Mouse (Mus musculus): ENCODE data around the gene Cib2.
A peak's percentile ranks its signal among the peaks of the same experiment; 100 is the strongest.

The Cib2 gene

DNA sequence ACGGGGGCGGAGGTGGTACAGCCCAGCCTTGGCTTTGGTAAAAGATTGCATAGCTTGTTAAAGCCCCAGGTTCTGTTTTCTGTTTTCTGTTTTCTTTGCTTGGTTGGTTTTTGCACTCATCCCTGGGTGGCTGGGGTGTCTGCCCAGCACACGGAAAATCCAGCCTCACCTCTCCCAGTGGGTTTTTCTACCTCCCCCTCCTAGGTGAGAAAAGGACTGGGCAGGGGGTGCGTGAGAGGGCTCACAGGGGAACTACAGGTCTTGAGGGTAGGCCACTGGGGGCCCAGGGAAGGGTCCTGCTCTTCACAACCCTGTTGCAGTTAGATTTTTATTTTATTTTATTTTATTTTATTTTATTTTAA, 15.1 kb downstream of the Cib2 start:
- no peak for DNase-seq (ENCODE audit: low spot score in 2 of 2)

DNA sequence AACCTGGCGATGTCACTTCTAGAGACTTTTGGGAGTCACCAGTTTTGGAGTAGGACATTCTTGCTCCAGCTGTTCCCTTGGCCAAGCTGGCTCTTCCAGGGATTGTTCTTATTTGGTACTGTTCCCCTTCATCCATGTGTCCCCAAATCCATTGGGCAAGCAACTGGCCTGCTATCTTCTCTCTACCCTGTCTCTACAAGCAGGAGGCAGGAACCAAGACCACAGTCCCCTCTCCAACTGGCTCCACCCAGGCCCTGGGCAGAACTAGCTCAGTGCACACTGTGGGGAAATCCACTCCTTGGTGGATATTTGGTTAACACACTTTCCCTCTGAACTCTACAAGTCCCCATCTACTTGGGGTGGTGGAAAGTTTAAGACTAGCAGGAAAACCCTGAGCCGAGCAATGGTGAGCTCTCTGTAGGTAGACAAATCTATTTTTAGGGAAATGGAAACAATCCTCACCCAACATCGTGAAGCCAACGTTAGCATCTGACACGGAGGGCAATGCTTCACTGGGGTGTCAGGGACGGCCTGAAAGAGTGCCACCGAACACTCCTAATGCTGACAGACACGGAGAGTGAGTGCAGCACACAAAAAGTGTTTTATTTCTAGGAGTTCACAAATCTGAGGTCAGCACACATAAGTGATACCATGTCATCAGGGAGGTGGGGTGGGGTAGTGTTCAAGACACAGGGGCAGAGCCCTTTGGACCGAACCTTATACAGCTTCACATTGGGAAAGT, 15.6 kb downstream of the Cib2 start:
- DNase-seq (ENCODE audit: low spot score in 2 of 2) = no peak

DNA sequence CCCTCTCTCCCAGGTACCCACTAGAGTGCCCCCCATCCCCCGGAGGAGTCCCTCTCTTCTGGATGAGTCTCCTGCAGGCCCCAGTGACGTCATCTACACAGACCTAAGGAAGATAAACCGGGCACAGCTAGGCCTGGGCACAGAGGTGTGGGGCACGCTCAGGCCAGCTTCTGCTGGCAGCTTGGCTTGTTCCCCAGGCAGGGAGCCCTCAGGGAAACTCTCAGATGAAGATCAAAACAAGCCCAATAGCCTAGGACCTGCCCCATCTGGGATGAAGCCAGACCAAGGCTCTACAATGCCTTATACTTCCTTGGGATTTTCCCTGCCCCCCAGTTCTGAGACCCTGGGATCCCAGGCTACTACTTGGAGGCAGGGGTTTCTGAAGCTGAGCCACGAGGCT, 19.2 kb downstream of the Cib2 start:
- no peak for DNase-seq (ENCODE audit: low spot score in 2 of 2)

DNA sequence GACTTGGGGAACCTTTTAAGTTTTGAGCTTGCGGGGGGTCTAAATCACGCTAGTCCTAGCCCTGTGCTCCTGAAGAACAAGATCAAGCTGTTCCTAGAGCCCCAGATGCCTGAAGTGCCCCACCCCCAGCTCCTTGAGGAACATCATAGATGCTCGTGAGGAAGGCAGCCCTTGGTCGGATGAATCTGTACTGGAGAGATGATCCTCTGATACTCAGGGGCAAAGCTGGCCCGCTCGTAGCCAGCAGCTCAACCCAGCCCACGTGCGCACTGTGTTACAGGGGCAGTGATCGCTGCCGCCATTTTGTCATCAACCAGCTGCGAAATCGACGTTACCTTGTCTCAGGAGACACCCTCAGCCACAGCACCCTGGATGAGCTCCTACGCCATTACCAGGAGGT, 21.3 kb downstream of the Cib2 start, which contains the start of gene Sh2d7:
TSS of gene Sh2d7 (plus strand) at position 301 of the 400 bp plus-strand sequence.
- DNase-seq (ENCODE audit: low spot score in 2 of 2) = no peak

DNA sequence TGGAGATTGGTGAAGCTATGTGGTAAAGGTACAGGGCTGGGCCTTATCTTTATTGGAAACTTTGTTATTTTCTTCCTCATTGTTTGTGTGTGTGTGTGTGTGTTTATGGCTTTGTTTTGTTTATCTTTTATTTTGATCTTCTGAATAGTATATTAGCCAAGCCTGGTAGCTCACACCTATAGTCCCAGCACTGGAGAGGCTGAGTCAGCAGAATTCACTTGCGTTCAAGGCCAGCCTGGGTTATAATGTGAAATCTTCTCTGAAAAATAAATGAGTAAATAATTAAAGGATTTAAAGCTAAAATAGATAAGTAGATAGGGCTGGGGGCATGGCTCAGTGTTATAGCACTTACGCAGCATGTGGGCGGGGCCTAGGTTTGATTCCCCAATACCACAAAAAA, 21.8 kb downstream of the Cib2 start:
- no peak for DNase-seq (ENCODE audit: low spot score in 2 of 2)

DNA sequence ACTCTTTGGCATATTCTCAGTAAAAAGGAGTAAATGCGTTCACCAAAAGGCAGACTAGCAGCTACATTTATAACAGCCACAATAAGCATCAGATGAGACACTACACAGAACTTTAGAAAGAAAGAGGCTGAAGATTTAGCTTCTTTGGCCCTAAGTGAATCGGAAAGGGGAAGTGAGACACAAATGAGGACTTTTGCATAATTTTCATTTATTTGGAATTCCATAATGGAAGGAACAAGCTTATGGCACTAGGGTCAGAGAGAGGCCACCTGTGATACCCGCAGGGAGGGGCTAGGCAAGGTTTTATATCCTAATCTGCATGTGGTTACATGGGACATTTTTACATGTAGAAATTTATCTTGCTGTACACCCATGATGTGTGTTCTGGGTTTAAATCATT, 22.5 kb downstream of the Cib2 start:
- no peak for DNase-seq (ENCODE audit: low spot score in 2 of 2)

DNA sequence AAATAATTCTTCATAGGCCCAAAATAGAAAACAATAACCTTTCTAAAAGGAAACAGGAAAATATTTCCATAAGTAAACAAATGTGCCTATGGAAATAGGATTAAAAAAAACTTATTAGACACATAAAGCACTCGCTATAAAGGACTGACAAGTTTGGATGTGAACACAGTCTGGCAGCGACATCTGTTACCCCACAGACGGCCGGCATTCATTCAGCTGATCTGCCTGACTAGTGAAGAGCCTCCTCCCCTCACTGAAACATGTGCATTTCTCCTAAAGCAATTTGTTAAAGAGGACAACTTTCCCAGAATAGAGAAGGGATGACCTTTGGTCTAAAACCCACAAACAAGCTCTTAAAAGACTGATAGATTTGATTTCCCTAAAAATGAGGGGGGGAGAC, 23.0 kb downstream of the Cib2 start:
- DNase-seq (ENCODE audit: low spot score in 2 of 2) = no peak

DNA sequence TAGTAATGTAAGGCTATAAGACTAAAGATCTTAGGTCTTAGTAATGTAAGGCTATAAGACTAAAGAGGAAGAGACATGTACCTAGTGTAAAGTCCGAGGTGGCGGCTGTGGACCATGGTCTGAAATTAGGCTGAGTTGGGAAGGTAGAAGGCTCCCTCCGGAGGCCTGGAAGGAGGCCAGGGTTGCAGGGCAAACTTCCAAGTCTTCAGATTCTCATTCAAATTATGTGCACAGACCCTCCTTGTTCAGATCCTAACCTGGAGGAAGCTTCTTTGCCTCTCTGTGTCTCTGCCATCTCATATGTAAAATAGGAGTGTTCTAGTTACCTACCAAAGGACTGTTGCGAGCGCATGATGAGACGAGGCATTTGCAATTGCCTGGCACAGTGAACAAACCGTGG, 23.8 kb downstream of the Cib2 start:
- no peak for DNase-seq (ENCODE audit: low spot score in 2 of 2)

DNA sequence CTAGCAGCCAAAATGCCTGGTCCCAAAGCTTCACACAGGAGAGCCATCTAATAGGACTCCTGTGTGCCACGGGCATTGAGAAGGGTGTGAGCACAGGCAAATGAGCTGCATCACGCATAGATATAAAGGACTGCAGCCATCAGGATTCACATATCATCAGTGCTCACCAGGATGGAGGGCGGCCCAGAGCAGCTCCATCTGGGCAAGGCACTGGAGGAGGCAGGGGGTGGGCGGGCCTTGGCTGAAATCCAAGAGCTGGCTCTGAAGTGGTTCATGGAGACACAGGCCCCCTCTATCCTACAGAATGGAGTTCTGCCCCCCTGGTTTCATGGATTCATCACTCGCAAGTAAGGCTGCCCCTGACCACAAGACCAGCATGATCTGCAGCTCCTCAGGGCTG, 26.0 kb downstream of the Cib2 start:
- no peak for DNase-seq (ENCODE audit: low spot score in 2 of 2)

DNA sequence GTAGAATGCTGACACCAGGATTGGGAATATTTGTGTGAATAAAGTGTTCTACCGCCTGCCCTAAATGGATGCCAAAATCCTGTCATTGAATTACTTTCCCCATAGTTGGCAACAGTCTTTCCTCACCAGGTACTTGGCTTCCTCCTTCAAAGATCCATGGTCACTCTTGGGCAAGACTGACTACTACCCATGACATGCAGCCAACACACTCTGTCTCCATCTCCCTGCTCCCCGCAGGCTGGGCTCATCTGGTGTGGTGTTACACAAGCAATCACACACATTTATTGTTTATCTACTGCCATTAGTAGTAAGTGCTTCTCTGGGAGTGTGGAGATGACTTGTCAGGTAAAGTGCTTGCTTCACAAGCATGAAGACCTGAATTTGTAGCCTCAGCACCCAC, 27.1 kb downstream of the Cib2 start:
- no peak for DNase-seq (ENCODE audit: low spot score in 2 of 2)

DNA sequence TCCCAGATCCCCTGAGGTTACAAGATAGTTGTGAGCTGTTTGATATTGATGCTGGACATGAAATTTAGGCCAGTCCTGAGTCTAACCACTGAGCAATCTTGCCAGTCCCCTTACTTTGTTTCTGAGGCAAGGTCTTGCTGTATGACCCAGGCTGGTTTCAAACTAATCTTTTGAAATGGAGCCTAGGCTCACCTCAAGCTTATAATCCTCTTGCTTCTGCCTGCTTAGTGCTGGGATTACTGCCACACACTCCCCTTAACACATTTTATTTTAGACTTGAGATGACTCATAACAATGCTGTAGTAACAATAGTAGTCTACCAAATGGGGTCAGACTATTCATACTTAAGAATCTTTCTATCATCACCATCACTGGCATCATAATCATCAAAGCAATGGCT, 28.6 kb downstream of the Cib2 start:
- DNase-seq (ENCODE audit: low spot score in 2 of 2) = no peak

DNA sequence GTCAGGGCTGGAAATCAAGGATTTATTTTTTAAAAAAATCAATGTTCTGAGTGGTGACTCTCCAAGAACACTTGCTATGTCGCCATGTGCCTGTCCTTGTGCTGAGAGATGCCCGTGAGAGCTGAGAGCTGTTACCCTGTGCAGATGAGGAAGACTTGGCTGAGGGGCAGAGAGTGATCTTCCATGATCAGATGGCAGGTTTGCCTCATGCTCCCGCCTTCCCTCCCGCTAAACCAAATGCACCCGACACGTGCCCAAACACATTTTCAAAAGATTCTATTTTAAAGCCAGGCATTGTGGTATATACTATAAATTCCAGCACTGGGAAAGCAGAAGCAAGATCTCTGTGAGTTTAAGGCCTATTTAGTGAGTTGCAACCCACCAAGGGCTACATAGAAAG, 29.2 kb downstream of the Cib2 start:
- no peak for DNase-seq (ENCODE audit: low spot score in 2 of 2)

DNA sequence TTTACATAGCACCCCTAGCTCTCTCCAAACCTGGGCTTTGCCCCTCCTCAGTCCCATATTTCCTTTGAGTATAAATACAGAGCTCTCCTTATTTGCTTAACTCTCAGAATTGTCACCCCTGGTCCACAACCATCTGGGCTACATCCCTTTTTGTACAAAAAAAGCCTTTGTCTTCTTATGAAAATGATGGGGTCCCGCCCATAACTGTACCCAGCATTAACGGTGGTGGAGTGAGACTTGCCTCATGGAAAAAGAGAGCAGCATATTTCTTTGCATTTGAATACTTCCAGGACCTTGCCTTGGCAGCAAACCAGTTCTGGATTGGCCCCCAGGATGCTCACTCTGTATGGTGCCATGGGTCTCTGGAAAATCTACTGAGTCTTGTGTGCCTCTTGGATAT, 30.1 kb downstream of the Cib2 start:
- DNase-seq (ENCODE audit: low spot score in 2 of 2) = no peak

DNA sequence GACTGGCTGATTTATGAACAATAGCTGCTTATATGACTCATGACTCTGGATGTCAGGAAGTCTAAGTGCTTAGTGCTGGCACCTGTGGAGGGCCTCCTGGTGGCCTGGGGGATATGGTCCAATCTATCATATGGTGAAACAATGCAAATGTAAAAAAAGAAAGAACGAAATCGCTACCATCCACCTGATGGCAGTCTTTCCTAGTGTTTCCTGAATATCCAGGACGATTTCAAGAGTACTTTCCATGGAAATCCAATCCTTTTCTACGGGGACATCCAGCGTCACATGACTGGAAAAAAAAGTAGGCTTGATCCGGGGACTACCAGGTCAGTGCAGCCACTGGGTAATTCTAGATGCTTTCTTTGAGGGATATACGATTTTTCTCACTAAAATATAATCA, 32.3 kb downstream of the Cib2 start:
- no peak for DNase-seq (ENCODE audit: low spot score in 2 of 2)

DNA sequence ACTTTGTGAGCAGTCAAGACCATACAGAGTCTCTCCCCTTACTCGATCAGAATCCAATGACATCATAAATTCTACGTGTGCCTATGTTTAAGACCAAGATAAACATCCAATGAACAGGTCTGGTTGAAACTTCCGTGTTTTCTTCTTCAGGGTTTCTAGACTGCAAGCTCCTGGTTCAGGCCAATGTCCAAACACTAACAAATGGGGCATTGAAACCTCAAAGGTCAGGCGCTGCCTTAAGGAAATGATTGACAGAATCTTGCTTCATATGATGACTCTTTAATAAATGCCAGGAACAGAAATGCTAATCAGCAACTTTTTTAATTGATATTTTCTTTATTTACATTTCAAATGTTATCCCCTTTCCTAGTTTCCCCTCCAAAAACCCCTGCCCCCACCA, 39.7 kb downstream of the Cib2 start:
- DNase-seq (ENCODE audit: low spot score in 2 of 2) = no peak

DNA sequence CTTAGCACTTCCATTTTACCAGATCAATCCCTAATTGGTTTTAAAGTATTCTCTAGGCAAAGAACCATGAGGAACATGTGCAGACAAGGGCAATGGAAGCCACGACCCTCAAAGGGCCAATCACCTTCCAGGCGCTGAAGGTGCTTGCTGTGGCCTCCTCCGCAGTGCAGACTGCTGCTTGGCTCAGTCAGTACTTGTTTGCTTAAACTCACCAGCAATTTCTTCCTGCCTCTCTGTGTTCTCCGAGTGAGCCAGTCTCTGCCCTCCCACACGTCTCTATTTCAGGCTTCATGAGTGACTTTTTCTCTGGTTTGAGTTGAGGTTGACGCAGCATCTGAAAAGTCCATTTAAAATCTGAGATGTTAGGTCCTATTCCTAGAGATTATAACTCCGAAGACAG, 41.1 kb downstream of the Cib2 start:
- no peak for DNase-seq (ENCODE audit: low spot score in 2 of 2)

DNA sequence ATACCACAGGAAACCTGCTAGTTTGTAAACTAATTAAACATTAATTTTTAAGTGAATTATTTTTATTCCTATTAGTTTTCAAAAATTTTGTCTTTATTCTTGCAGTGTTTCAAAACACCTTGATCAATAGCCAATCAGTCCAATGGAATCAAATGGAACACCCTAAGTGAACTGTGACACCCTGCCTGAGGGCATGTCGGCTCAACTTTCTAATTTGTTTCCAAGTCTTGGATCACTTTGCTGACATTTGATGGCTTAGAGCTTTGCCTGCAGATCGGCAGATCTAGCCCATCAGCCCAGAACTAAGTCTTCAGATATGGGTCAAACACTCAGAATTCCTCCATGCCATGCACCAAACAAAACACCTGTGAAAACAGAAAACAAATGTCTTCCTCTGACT, 44.0 kb downstream of the Cib2 start:
- no peak for DNase-seq (ENCODE audit: low spot score in 2 of 2)

DNA sequence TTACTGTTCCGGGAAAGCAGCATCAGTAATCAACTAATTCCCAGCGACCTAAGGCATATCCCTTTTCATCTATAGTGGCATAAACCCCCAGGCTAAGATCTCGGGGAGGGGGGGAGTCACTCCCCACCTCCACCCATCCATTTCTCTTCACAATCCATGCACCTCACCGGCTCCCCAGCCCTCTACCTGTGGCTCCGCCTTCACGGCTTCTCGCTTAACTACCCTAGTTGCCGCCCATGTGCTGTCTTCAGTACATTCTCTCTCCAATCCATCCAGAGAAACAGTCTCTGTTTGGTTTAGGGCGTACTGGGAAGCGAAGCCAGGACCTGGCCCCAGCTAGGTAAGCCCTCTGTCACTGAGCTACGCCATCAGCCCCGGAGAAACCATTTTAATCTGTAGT, 57.1 kb downstream of the Cib2 start:
- DNase-seq (ENCODE audit: low spot score in 2 of 2) = no peak

DNA sequence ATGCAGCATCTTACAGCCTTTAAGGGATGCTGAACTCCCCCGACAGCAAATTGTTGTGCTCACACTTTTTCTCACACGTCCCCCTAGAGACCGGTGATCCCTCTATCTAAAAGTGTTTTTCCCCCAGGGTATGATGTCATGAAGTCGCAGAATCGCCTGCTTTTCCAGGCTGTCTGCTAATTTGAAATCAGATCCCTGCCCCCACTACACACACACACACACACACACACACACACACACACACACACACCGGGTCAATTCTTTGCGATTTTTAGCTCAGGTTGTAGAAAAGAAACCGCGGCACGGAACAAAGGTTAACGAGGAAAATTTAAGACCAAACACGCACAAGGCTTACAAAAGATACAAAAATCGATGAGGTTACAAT, 57.9 kb downstream of the Cib2 start:
- DNase-seq (ENCODE audit: low spot score in 2 of 2) = no peak

DNA sequence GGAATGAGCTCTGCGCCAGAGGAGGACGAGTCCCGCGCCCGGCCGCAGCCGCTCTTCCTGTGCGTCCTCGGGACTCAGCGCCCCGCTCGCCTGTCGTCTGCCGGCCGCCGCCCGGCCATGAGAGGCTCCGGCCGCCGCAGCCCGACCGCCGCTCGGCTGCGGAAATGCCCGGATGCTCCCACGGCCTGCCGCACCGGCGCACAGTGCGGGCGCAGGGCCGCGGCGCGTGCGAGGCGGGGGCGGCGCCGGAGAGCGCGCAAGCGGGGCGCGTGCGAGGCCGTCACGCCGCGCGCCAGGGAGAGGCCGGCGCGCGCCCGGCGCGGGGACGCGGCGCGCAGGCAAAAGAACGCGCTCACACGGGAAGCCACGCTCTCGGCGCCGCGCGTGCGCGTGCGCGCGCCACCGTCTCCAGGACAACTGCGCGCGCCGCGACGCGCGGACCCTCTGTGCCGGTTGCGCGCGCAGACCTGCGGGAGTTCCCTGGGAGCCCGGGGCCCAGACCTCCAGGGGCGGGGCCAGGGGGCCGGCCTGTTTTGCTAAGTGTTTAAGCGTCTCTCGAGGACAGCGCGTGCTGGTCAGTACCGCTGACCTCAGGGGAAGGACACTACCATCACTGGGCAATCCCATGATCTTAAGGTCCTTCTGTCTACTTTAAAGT, 58.4 kb downstream of the Cib2 start, which contains the start of gene Dmxl2:
TSS of gene Dmxl2 (minus strand) at position 174 of the 658 bp plus-strand sequence.
- peak; percentile 38 to 56 for DNase-seq (ENCODE audit: low spot score in 2 of 2)

DNA sequence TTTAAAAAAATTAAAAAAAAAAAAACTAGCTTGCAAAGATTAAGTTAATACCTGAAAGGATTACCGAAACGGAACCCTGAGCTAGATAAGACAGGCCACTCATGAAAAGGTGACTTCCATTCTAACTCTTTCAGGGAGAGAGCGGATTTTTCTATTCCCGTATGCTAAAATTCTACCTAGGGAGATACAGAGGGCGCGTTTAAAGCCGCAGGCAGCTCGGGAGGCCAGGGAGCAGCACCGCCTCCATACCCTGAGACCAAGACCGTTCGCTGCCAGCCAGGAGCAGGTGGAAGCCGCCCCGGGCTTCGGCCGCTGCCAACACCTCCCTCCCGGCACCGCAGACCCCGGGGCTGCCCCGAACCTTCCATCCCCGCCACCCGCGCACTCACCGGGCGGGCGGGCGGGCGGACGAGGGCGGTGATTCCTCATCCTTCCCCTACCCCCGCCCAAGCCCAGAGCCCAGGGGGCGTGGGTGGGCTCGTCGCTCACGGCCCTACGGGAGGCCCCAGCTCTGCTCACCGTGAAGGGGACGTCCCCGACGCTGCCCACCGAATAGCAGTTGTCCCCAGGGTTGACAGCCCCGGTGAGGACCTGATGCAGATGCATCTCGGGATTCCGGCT, 59.1 kb downstream of the Cib2 start:
- peak; percentile 1 for DNase-seq (ENCODE audit: low spot score in 2 of 2)

DNA sequence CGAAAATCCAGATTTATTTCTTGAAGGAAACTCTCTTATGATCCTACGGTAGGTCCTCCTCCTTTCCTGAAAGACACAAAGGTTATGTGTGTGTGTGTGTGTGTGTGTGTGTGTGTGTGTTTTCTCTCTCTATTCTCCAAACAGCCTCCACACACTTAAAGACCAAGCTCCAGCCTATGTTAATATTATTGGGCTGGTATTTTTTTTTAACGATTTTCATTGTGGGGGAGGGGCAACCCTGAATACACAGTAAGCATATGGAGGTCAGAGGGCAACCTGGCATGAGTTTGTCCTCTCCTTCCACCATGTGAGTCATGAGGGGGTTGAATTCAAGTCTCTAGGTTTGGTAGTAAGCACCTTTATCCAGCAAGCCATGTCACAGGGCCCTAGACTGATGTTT, 60.2 kb downstream of the Cib2 start:
- no peak for DNase-seq (ENCODE audit: low spot score in 2 of 2)

DNA sequence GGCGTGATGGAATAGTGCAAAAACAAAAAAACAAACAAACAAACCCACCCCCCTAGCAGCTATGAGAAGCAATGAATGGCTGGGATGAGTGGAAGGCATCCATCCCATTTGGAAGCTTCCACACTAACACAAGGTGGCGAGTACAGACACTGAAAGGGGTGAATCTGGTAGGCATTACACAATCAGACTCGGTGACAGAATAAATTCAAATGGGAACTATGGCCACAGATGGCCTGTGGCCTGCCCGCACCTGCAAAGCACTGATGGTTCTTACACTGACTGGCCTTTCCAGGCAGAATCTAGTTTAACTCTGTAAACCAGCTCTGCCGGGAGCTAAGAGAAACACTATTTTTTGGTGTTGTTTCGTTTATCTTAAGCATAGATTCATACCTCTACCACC, 60.7 kb downstream of the Cib2 start:
- DNase-seq (ENCODE audit: low spot score in 2 of 2) = no peak

Measured in spleen, postnatal 36 days (tissue).